Mouse (Mus musculus): ENCODE measurements at regions not wholly inside any gene's neighbourhood (a gene's known extent, or its start where the extent isn't known, plus 50 kb on each side); places are given as distances from the start of the nearest gene placed in this dataset.

- no peak for DNase-seq (ENCODE audit: low spot score)
Measured at GRCm38 (mm10) chr9:32005348-32005747, 92.1 kb upstream of the Barx2 start.

- DNase-seq (ENCODE audit: low spot score) = no peak
Measured at GRCm38 (mm10) chr9:32006350-32006749, 93.1 kb upstream of the Barx2 start.

- no peak for DNase-seq (ENCODE audit: low spot score)
Measured at GRCm38 (mm10) chr9:32010953-32011770, 97.9 kb upstream of the Barx2 start.

- DNase-seq (ENCODE audit: low spot score) = no peak
Measured at GRCm38 (mm10) chr9:32016286-32016685, 99.7 kb upstream of the Arhgap32 start.

- no peak for DNase-seq (ENCODE audit: low spot score)
Measured at GRCm38 (mm10) chr9:32018020-32018419, 97.9 kb upstream of the Arhgap32 start.

GRCm38 (mm10) chr9:32019786-32020185, 96.2 kb upstream of the Arhgap32 start:
- no peak for DNase-seq (ENCODE audit: low spot score)

GRCm38 (mm10) chr9:32020942-32021731, 94.8 kb upstream of the Arhgap32 start:
- no peak for DNase-seq (ENCODE audit: low spot score)

GRCm38 (mm10) chr9:32021755-32022154, 94.2 kb upstream of the Arhgap32 start:
- DNase-seq (ENCODE audit: low spot score) = no peak

GRCm38 (mm10) chr9:32022996-32023395, 92.9 kb upstream of the Arhgap32 start:
- DNase-seq (ENCODE audit: low spot score) = no peak

GRCm38 (mm10) chr9:32024767-32025166, 91.2 kb upstream of the Arhgap32 start:
- no peak for DNase-seq (ENCODE audit: low spot score)

- DNase-seq (ENCODE audit: low spot score) = peak; percentile 57
Measured at GRCm38 (mm10) chr9:32027962-32028361, 88.0 kb upstream of the Arhgap32 start.

- DNase-seq (ENCODE audit: low spot score) = no peak
Measured at GRCm38 (mm10) chr9:32029001-32029400, 86.9 kb upstream of the Arhgap32 start.

GRCm38 (mm10) chr9:32029786-32030185, 86.2 kb upstream of the Arhgap32 start:
- no peak for DNase-seq (ENCODE audit: low spot score)

- no peak for DNase-seq (ENCODE audit: low spot score)
Measured at GRCm38 (mm10) chr9:32030203-32030602, 85.7 kb upstream of the Arhgap32 start.

- DNase-seq (ENCODE audit: low spot score) = peak; percentile 79
Measured at GRCm38 (mm10) chr9:32031950-32032453, 83.9 kb upstream of the Arhgap32 start.

- peak; percentile 23 for DNase-seq (ENCODE audit: low spot score)
Measured at GRCm38 (mm10) chr9:32032521-32033185, 83.3 kb upstream of the Arhgap32 start.

GRCm38 (mm10) chr9:32033937-32034336, 82.0 kb upstream of the Arhgap32 start:
- no peak for DNase-seq (ENCODE audit: low spot score)

- DNase-seq (ENCODE audit: low spot score) = no peak
Measured at GRCm38 (mm10) chr9:32039999-32040398, 75.9 kb upstream of the Arhgap32 start.

GRCm38 (mm10) chr9:32043344-32043743, 72.6 kb upstream of the Arhgap32 start:
- DNase-seq (ENCODE audit: low spot score) = no peak

- DNase-seq (ENCODE audit: low spot score) = no peak
Measured at GRCm38 (mm10) chr9:32046791-32047190, 69.1 kb upstream of the Arhgap32 start.

GRCm38 (mm10) chr9:32048941-32049340, 67.0 kb upstream of the Arhgap32 start:
- no peak for DNase-seq (ENCODE audit: low spot score)

- no peak for DNase-seq (ENCODE audit: low spot score)
Measured at GRCm38 (mm10) chr9:32049546-32049945, 66.4 kb upstream of the Arhgap32 start.

Data from ovary, postnatal 14 days (tissue).